In genomic region chr5:32008401-32008800, GRCm38 (mm10) we compare ENCODE assay signal across 20 mouse cellular contexts.
"Had no signal": no experiment of that assay in that cellular context is flagged by ENCODE, and none has a peak within 500 bp of the region (broad histone marks: within the 10 kb centered on the region; RNA-seq: fewer than 3 reads in every experiment).

No protein-coding gene starts in this region.

- H3K27me3 ChIP-seq: kidney, embryonic 15.5 days; limb, embryonic 13.5 days; liver, embryonic 12.5 days; liver, embryonic 15.5 days; stomach, embryonic 15.5 days had no signal

- H3K4me3 ChIP-seq: kidney, embryonic 15.5 days; limb, embryonic 10.5 days; limb, embryonic 13.5 days; liver, embryonic 12.5 days; liver, embryonic 15.5 days; stomach, embryonic 15.5 days had no signal

- DNase-seq: kidney, adult 11 months; kidney, adult 8-10 months; kidney, postnatal 10 days; kidney, postnatal 36 days; liver; lung, adult 18-20 months; lung, postnatal 36 days; midbrain, embryonic 14.5 days; retina, postnatal 1 day; right cerebral cortex, postnatal 25 days; spleen, adult 18-20 months; thymus, adult 2 months; thymus, postnatal 14 days; thymus, postnatal 4 days had no signal

- H3K27ac ChIP-seq: kidney, embryonic 15.5 days; limb, embryonic 10.5 days; limb, embryonic 13.5 days; liver, embryonic 12.5 days; liver, embryonic 15.5 days; stomach, embryonic 15.5 days had no signal

- H3K4me1 ChIP-seq: kidney, embryonic 15.5 days; limb, embryonic 10.5 days; limb, embryonic 13.5 days; liver, embryonic 12.5 days; liver, embryonic 15.5 days; stomach, embryonic 15.5 days had no signal
